Mouse (Mus musculus): Measurements from ENCODE around the gene Kcnk15. TPM values are rescaled to one million over a fixed set of nuclear protein-coding genes. Genes with fewer than 3 reads are reported as not detected.

Kcnk15 gene
- total RNA-seq, 2 experiments from 2014 or later: not detected

Other genes with a start within 250 kb of the Kcnk15 start
- 100 to 1,000 TPM; 413 to 434 TPM for gene Serinc3, start 208.5 kb upstream of the Kcnk15 start, total RNA-seq (2021)
- 10 to 100 TPM; 67.4 to 72.8 TPM for gene Pkig, start 195.3 kb upstream of the Kcnk15 start, total RNA-seq (2021)
- 1 to 10 TPM; 6.1 TPM for gene Ada, start 103.4 kb upstream of the Kcnk15 start, total RNA-seq (2021)
- not detected for gene Ccn5, start 32.8 kb upstream of the Kcnk15 start, total RNA-seq (2021)
- gene Rims4, start 65.0 kb downstream of the Kcnk15 start, total RNA-seq (2021): 100 to 1,000 TPM; 101 to 103 TPM
- 100 to 1,000 TPM; 260 to 263 TPM for gene Ywhab, start 141.3 kb downstream of the Kcnk15 start, total RNA-seq (2021)
- 1 to 10 TPM; 3.6 to 3.8 TPM for gene Pabpc1l, start 171.8 kb downstream of the Kcnk15 start, total RNA-seq (2021)
- gene Stk4, start 216.7 kb downstream of the Kcnk15 start, total RNA-seq (2021): 10 to 100 TPM; 33.1 to 34.8 TPM
- 10 to 100 TPM; 42.5 to 55.2 TPM for gene Tomm34, start 217.5 kb downstream of the Kcnk15 start, total RNA-seq (2021)